Mouse (Mus musculus): ENCODE measurements around the gene Slc4a8. TPM values are rescaled to one million over a fixed set of nuclear protein-coding genes. Genes with fewer than 3 reads are reported as not detected.

The Slc4a8 gene
- polyA plus RNA-seq, 1 experiment = 0.91 TPM

DNA sequence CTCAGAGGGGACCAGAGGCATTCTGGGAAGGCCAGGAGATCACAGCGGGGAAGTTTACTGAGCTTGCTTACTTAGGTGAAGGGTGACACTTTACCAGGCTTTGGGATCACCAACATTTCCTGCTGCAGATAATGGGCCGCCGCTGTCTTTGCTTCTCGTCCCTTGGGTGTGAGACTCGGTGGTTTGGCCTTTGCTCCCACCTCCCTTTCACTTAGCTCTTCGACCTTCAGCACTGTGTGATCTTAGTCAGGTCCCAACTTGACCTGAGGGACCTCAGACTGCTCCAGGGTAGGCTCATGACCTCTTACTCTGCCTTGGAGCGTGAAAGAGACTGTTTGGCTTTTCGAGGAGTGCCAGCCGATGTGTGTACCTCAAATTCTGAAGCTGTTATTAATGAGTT is 30.5 kb upstream of the Slc4a8 start:
- H3K27ac ChIP-seq (replicated peaks; ENCODE audit: low read depth, low read length) = no peak overlapping the region
- no peak overlapping the region for H3K4me3 ChIP-seq (ENCODE audit: insufficient read depth, low read depth, low read length)
- no peaks in the 10 kb centered on the region for H3K4me1 ChIP-seq (ENCODE audit: control insufficient read depth, insufficient read depth, insufficient read length, low read length)

DNA sequence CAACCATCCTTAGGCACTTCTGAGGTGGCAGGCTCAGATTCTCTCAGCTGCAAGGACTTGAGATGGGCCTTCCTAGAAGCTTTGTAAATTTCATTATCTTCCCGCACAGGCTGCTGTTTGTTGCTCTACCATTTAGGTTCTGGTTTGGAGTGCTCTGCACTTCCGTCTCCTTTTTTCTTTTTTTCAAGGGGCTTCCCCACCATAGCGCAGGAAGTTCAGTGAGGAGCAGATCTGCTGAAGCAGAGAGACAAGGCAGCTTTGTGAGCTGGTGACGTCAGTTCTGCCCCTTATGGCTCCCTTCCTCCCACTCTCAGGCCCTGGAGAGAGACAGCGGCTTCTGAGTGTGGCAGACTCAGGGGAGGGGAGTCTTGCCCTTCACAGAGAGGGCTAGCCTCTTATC is 29.0 kb upstream of the Slc4a8 start:
- Histone ChIP-seq H3K4me1 (ENCODE audit: control insufficient read depth, insufficient read depth, insufficient read length, low read length) (no peaks in the 10 kb centered on the region), H3K4me3 (ENCODE audit: insufficient read depth, low read depth, low read length) (no peak overlapping the region), H3K27ac (replicated peaks; ENCODE audit: low read depth, low read length) (no peak overlapping the region)

DNA sequence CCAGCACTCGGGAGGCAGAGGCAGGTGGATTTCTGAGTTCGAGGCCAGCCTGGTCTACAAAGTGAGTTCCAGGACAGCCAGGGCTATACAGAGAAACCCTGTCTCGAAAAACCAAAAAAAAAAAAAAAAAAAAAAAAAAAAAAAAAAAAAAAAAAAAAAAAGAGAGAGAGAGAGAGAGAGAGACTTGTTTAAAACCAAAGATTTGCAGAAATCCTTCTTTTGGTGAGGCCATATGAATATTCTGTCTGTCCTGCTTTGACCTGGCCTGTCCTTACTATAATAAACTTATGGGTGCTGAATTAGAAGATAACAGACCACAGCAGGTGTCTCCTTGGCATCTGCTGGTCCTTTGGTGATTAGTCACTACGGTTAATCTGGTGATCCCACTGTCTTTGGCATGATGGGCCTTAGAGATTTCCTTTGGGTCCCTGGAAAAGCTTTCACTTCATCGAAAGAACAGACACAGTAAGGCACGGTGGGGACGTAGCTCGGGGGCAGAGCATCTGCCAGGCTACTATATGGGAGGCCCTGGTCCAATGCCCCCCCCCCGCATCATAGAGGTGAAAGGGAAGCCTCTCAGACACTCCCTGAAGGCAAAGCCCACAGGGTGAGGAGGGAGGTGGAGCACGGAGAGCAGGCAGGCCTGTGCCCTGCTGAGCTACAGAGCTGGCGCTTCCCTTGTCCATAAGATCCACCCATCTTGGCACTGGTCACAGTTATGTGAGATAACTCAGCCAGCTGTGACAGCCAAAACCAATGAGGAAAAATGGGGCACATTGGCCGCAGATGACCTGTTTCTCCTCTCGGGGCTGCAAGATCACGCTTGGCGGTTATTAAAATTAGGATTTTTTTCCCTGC is 26.2 kb upstream of the Slc4a8 start:
- Histone ChIP-seq H3K4me3 (ENCODE audit: insufficient read depth, low read depth, low read length) (no peak overlapping the region), H3K4me1 (ENCODE audit: control insufficient read depth, insufficient read depth, insufficient read length, low read length) (no peaks in the 10 kb centered on the region), H3K27ac (replicated peaks; ENCODE audit: low read depth, low read length) (no peak overlapping the region)

DNA sequence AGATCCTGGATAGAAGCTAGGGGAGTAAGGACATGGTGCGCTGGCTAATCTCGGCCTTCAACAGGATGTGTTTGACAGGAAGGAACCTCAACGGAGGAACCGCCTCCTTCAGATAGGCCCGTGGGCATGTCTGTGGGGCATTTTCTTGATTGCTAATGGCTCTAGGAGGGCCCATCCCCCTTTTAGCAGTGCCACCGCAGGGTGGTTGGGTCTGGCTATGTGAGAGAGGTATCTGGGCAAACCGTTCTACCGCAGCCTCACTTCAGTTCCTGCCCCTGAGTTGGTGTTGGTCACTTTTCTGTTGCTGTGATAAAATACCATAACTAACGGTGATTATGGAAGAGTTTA is 25.6 kb upstream of the Slc4a8 start:
- H3K4me3 ChIP-seq (ENCODE audit: insufficient read depth, low read depth, low read length) = no peak overlapping the region
- no peak overlapping the region for H3K27ac ChIP-seq (replicated peaks; ENCODE audit: low read depth, low read length)
- no peaks in the 10 kb centered on the region for H3K4me1 ChIP-seq (ENCODE audit: control insufficient read depth, insufficient read depth, insufficient read length, low read length)

- no peak overlapping the region for H3K27ac ChIP-seq (replicated peaks; ENCODE audit: low read depth, low read length)
- no peak overlapping the region for H3K4me3 ChIP-seq (ENCODE audit: insufficient read depth, low read depth, low read length)
- no peaks in the 10 kb centered on the region for H3K4me1 ChIP-seq (ENCODE audit: control insufficient read depth, insufficient read depth, insufficient read length, low read length)
Measured at GRCm38 (mm10) chr15:100737667-100738066, 23.9 kb upstream of the Slc4a8 start.

GRCm38 (mm10) chr15:100738351-100738781 is 23.2 kb upstream of the Slc4a8 start:
- no peak overlapping the region for H3K4me3 ChIP-seq (ENCODE audit: insufficient read depth, low read depth, low read length)
- H3K27ac ChIP-seq (replicated peaks; ENCODE audit: low read depth, low read length) = no peak overlapping the region
- no peaks in the 10 kb centered on the region for H3K4me1 ChIP-seq (ENCODE audit: control insufficient read depth, insufficient read depth, insufficient read length, low read length)

GRCm38 (mm10) chr15:100739442-100739841 is 22.1 kb upstream of the Slc4a8 start:
- H3K4me3 ChIP-seq (ENCODE audit: insufficient read depth, low read depth, low read length) = no peak overlapping the region
- no peaks in the 10 kb centered on the region for H3K4me1 ChIP-seq (ENCODE audit: control insufficient read depth, insufficient read depth, insufficient read length, low read length)
- H3K27ac ChIP-seq (replicated peaks; ENCODE audit: low read depth, low read length) = no peak overlapping the region

GRCm38 (mm10) chr15:100743238-100743637 is 18.3 kb upstream of the Slc4a8 start:
- Histone ChIP-seq H3K4me1 (ENCODE audit: control insufficient read depth, insufficient read depth, insufficient read length, low read length) (no peaks in the 10 kb centered on the region), H3K27ac (replicated peaks; ENCODE audit: low read depth, low read length) (no peak overlapping the region), H3K4me3 (ENCODE audit: insufficient read depth, low read depth, low read length) (no peak overlapping the region)

- Histone ChIP-seq H3K4me1 (ENCODE audit: control insufficient read depth, insufficient read depth, insufficient read length, low read length) (no peaks in the 10 kb centered on the region), H3K4me3 (ENCODE audit: insufficient read depth, low read depth, low read length) (0 out of 2 replicates have a peak overlapping the region, but pooled peaks have one; percentile 30), H3K27ac (replicated peaks; ENCODE audit: low read depth, low read length) (no peak overlapping the region)
Measured at GRCm38 (mm10) chr15:100746478-100747120, 14.9 kb upstream of the Slc4a8 start.

DNA sequence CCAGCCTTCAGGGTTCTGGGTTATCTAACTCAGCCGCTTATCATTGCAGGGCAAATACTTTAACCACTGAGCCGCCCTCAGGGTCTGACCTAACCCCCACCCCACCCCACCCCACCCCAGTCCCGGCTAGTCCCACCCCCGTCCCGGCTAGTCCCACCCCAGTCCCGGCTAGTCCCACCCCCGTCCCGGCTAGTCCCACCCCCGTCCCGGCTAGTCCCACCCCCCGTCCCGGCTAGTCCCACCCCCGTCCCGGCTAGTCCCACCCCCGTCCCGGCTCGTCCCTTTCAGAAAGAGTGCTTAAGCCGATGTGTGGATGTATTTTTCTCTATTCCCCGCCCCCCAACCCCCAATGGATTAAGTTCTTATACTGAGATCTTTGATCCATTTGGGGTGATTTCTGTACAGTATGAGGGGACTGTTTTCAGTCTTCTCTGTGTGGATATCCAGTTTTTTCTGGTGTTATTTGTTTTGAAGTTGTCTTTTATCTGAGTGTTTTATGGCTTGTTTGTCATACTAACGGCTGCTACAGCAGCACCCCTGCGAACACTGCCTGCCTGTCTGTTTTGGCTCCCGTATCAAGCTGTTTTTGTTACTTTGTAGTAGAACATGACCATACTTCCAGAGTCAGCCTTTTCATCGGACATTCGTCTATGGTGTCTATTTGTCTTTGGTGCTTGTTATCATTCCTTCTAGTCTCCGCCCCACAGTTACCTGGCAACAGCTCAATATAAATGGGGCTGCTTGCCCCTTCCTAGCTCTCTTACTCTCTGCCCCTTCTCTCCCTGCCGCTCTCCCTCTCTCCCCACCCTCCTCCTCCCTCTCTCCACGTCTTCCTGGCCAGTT is 14.2 kb upstream of the Slc4a8 start:
- no peak overlapping the region for H3K27ac ChIP-seq (replicated peaks; ENCODE audit: low read depth, low read length)
- no peaks in the 10 kb centered on the region for H3K4me1 ChIP-seq (ENCODE audit: control insufficient read depth, insufficient read depth, insufficient read length, low read length)
- 0 out of 2 replicates have a peak overlapping the region, but pooled peaks have one; percentile 30 for H3K4me3 ChIP-seq (ENCODE audit: insufficient read depth, low read depth, low read length)

DNA sequence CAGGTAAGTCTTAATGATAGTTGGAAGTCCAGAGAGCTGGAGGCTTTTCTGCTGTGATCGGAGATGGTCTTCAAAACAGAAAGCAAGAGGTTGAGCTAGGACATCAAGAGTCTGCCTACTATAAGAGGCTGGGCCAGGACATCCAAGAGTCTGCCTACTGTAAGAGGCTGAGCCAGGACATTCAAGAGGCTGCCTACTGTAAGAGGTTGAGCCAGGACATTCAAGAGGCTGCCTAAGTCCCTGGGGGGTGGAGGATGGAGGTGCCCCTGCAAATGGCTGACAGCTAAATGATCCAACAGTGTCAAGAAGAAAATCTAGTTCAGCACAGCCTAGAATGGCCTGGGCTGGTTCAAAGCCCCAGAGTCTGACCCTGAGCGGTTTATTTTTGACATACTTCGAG is 13.0 kb upstream of the Slc4a8 start:
- no peak overlapping the region for H3K4me3 ChIP-seq (ENCODE audit: insufficient read depth, low read depth, low read length)
- H3K27ac ChIP-seq (replicated peaks; ENCODE audit: low read depth, low read length) = no peak overlapping the region
- no peaks in the 10 kb centered on the region for H3K4me1 ChIP-seq (ENCODE audit: control insufficient read depth, insufficient read depth, insufficient read length, low read length)

DNA sequence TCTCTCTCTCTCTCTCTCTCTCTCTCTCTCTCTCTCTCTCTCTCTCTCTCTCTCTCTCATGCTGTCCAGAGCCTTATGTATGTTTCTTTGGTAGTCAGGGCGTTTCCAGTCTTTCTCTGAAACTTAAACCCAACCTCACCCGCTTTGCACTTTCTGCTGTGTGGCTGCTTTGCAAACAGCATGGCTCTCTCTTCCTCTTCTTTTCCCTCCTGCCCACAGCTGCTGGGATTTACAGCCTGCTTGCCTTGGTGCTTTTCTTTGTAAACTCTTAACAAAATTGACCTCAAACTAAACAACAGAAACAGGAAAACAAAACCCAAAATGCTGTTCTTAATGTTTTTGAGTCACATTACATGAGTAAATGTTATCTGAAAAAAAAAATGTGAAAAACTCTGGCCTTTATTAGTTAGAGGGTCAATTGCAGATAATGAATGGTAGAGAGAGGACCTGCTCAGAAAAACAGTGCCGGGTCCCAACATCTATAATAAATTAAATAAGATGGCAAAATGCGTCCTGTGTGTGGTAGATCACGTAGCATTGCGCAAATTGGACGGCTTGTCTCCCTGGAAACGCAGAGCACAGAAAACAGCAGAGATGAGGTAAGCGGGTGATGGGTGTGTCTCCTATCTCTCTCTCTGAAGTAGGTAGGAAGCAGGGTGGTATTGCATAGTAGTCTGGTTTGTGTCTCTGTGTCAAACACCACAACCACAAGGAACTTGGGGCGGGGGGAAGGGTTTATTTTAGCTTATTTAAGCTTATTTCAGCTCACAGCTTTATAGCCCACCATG is 11.6 kb upstream of the Slc4a8 start:
- no peaks in the 10 kb centered on the region for H3K4me1 ChIP-seq (ENCODE audit: control insufficient read depth, insufficient read depth, insufficient read length, low read length)
- no peak overlapping the region for H3K27ac ChIP-seq (replicated peaks; ENCODE audit: low read depth, low read length)
- H3K4me3 ChIP-seq (ENCODE audit: insufficient read depth, low read depth, low read length) = no peak overlapping the region

DNA sequence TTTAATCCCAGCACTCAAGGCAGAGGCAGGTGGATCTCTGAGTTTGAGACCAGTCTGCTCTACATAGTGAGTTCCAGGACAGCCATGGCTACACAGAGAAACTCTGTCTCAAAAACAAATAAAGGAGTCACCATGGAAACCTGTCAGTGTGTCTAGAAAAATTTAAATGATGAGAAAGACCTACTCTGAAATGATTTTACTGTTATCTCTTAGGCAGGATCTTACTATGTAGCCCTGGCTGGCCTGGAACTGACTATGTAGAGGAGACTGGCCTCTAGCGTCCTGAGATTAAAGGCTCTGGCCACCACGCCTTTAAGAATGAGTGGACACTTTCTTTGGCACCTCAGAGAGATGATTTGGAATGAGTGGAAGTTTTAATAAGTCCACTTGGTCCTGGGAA is 9.1 kb upstream of the Slc4a8 start:
- Histone ChIP-seq H3K4me3 (ENCODE audit: insufficient read depth, low read depth, low read length) (no peak overlapping the region), H3K27ac (replicated peaks; ENCODE audit: low read depth, low read length) (no peak overlapping the region), H3K4me1 (ENCODE audit: control insufficient read depth, insufficient read depth, insufficient read length, low read length) (no peaks in the 10 kb centered on the region)

- no peak overlapping the region for H3K27ac ChIP-seq (replicated peaks; ENCODE audit: low read depth, low read length)
- H3K4me3 ChIP-seq (ENCODE audit: insufficient read depth, low read depth, low read length) = no peak overlapping the region
Measured at GRCm38 (mm10) chr15:100753045-100753444, 8.5 kb upstream of the Slc4a8 start.

DNA sequence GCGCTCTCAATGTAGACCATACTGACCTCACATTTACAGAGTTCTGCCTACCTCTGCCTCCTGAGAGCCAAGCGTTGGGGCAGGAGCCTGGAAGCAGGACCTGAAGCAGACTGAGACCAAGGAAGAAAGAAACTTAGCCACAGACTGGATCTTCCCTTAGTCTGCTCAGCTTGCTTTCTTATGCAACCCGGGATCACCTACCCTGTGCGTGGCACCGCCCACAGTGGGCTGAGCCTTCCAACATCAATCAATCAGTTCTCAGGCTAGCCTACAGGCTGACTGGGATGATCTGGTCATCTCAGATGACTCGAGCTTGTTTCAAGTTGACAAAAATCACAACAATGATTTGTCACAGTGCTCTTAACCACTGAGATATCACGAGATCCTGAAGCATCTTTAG is 7.5 kb upstream of the Slc4a8 start:
- Histone ChIP-seq H3K4me1 (ENCODE audit: control insufficient read depth, insufficient read depth, insufficient read length, low read length) (no peaks in the 10 kb centered on the region), H3K27ac (replicated peaks; ENCODE audit: low read depth, low read length) (no peak overlapping the region), H3K4me3 (ENCODE audit: insufficient read depth, low read depth, low read length) (no peak overlapping the region)

More at GRCm38 (mm10) chr15:100753045-100753444, 8.5 kb upstream of the Slc4a8 start:
- H3K4me1 ChIP-seq (ENCODE audit: control insufficient read depth, insufficient read depth, insufficient read length, low read length) = no peaks in the 10 kb centered on the region

Measured in brown adipose tissue, adult 24 weeks (tissue).